Mouse (Mus musculus) monocyte, adult 59 days (primary cell): ENCODE results near the gene Mmd2. TPM values are rescaled to one million over a fixed set of nuclear protein-coding genes. Genes with fewer than 3 reads are reported as not detected.

Experiments
- total RNA-seq, 2 experiments: library from RNA; stranded (reverse); gene quantifications; one replicate each; pipeline ENCODE4 v1.2.4; 2023

Gene Mmd2
- total RNA-seq: not detected

GRCm38 (mm10) chr5:142608259-142608988 lies at the start of gene Mmd2:
Mmd2 (minus strand) TSS chr5:142608800.

GRCm38 (mm10) chr5:142627398-142627797 lies 18.8 kb upstream of the Mmd2 start, which contains the start of gene Wipi2:
Wipi2 (plus strand) TSS chr5:142627698.

GRCm38 (mm10) chr5:142550706-142551652 lies 57.6 kb downstream of the Mmd2 start, which contains the start of gene Radil:
Radil (minus strand) TSS chr5:142551098.

GRCm38 (mm10) chr5:142529915-142530314 lies 78.7 kb downstream of the Mmd2 start, which contains the start of gene Papolb:
Papolb (minus strand) TSS chr5:142530076.

Other genes starting within 250 kb of the Mmd2 start
- gene Foxk1, start 207.3 kb downstream of the Mmd2 start, total RNA-seq: 10 to 100 TPM; 79.3 to 81.3 TPM
- 10 to 100 TPM; 39.7 to 51.8 TPM for gene Ap5z1, start 144.9 kb downstream of the Mmd2 start, total RNA-seq
- not detected for gene Papolb, start 78.7 kb downstream of the Mmd2 start, total RNA-seq
- not detected for gene Radil, start 57.7 kb downstream of the Mmd2 start, total RNA-seq
- gene Wipi2, start 18.9 kb upstream of the Mmd2 start, total RNA-seq: 10 to 100 TPM; 54.0 to 58.0 TPM
- not detected for gene Slc29a4, start 83.7 kb upstream of the Mmd2 start, total RNA-seq
- 100 to 1,000 TPM; 217 to 251 TPM for gene Tnrc18, start 208.9 kb upstream of the Mmd2 start, total RNA-seq